Mouse (Mus musculus) central nervous system, embryonic 11.5 days (tissue): Measurements from ENCODE around the gene Usb1. TPM values are rescaled to one million over a fixed set of nuclear protein-coding genes. Genes with fewer than 3 reads are reported as not detected.

Experiments
- polyA plus RNA-seq: library from polyadenylated mRNA; depleted of rRNA; stranded (reverse); fragments of >200 nt; gene quantifications from 2 replicates; pipeline ENCODE4 v1.2.3, GENCODE M21; 2012; rRNA removed

Usb1 gene
- 33.3 and 53.2 TPM in 2 replicates for polyA plus RNA-seq

DNA sequence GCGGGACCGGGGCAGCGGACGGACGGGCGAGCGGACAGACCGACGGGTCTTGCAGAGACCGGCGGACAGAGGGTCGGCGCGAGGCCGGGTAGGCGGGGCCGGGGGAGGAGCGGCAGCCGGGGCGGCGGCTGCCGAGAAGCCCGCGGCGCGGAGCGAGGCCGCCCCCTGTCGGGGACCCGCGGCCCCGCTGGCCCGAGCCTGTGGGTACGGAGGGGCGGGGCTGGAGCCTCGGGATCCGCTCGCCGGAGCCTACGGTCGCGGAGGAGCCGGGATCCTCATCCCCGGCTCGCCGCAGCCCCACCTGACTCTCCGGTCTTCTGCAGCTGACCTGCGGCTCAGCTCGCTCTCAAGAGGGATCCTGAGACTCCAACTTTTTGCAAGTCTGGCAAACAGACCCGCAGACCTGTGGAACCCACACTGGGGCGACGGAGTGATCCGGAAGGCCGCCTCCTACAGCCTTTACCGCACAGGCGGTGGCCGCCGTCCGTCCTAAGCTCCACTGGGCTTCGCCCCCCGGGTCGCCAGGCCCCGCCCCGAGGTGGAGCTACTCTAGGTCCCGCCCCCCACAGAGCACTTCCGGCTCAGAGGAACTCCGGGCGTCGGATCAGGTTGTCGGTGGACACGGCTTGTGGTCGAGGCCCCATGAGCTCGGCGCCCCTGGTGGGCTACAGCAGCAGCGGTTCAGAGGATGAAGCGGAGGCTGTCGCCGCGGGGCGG is at the start of gene Usb1, which contains the start of gene Zfp319:
Gene Usb1 (plus strand): TSS at position 565 of the 717 bp plus-strand sequence.
Gene Zfp319 (minus strand): TSS at position 231 of the 717 bp plus-strand sequence.

DNA sequence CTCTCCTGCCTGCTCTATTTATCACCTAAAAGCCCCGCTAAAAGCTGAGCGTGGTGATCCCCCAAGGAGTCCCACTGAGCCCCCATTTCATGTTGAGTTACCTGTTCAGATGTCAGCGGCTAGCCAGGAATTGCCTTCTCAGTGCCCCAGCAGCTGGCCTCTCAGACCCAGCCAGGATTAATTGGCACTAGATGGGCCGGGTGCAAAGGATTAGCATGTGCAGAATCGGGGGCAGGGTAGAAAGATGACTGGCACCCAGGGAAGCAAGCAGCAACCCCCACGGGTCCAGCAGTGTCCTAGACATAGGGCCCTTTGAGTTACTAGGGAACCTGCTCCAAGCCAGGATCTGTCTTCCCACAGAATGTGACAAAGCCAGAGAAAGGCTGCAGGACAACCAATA is 25.7 kb upstream of the Usb1 start, which contains the start of gene Cngb1:
Gene Cngb1 (minus strand): TSS at position 155 of the 400 bp plus-strand sequence.

DNA sequence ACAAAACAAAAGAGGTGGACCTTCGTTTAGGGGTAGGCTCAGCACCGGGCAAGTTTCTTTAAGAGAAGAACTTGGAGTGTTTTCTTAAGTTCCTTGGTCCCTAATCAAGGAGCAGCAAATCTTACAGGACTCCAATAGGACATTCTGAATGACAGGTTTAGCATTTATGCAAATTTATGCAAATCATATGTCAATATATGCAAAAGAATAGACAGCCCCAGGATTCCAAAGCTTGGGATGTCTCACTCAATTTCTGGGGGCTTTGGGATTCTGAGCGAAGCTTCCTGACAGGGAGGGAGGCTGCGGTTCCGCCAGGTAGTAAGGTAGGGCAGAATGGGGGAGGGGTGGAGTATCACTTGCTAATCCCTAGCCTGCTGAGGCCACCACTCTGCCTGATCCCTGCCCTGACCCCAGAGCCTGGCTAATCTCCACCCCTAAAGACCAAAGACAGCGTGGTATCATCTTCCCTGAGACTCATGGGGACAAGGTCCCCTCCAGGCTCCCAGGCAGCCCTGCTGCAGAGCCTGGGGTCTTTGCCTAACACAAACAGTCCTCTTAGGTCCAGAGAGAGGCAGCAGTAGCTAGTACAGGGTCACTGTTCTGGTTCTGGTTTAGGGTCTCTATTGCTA is 21.6 kb upstream of the Usb1 start, which contains the start of gene Tepp:
Gene Tepp (plus strand): TSS at position 225 of the 629 bp plus-strand sequence.

DNA sequence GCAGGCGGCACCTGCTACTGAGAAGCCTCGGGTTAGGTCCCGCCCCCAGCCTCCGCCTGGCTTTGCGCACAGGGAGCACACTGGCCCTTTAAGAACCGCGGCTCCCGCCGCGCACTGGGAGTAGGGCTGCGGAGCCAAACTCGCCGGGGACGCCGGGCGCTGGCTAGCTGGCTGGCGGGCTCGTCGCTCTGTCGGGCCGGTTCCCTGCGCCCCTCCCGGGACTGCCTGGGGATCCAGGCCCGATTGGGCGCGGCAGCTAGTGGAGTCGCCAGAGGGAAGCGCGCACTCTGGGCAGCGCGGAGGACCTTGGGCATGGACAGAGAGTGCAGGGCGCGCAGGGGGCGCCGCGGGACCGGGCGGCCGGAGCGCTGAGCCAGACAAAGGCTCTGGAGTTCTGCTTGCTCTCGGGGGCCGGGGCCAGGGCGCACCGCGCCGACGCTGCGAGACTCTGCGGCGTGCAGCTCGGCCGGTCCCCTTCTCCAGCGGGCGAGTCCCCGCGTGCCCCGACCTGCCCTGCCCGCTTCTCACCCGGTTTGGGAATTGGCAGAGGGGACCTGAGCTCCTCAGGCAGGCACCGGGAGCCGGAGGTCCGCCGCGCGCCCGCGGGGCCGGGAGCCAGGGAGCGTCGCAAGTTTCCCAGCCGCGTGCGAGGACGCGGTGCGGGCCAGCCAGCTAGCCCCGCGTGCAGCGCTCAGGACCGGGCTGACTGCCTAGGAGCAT is 20.2 kb downstream of the Usb1 start, which contains the start of gene Mmp15:
Gene Mmp15 (plus strand): TSS at position 118 of the 720 bp plus-strand sequence.

Other genes with a start within 250 kb of the Usb1 start
- 11.5 and 13.4 TPM in 2 replicates for gene Kifc3, start 129.5 kb upstream of the Usb1 start, polyA plus RNA-seq
- gene Cngb1, start 25.7 kb upstream of the Usb1 start, polyA plus RNA-seq, result 0.12 and 0.17 TPM in 2 replicates
- 0.24 TPM in 1 of 2 replicates, not detected in the other for gene Tepp, start 21.7 kb upstream of the Usb1 start, polyA plus RNA-seq
- 13.1 and 15.4 TPM in 2 replicates for gene Zfp319, start 334 bp upstream of the Usb1 start, polyA plus RNA-seq
- gene Mmp15, start 20.0 kb downstream of the Usb1 start, polyA plus RNA-seq, result 15.4 and 17.8 TPM in 2 replicates
- 83.7 and 123 TPM in 2 replicates for gene Cfap20, start 102.6 kb downstream of the Usb1 start, polyA plus RNA-seq
- 36.9 and 65.6 TPM in 2 replicates for gene Csnk2a2, start 157.8 kb downstream of the Usb1 start, polyA plus RNA-seq
- 0.30 and 0.34 TPM in 2 replicates for gene Ccdc113, start 201.8 kb downstream of the Usb1 start, polyA plus RNA-seq
- not detected in 2 replicates for gene Prss54, start 244.1 kb downstream of the Usb1 start, polyA plus RNA-seq